Mouse (Mus musculus) forebrain, postnatal 0 days (tissue): ENCODE data around the gene Gm14412. TPM values are rescaled to one million over a fixed set of nuclear protein-coding genes. Genes with fewer than 3 reads are reported as not detected.
"Not testable (repeated sequence)": the region's sequence is repeated elsewhere in the genome, so short reads cannot be mapped to it uniquely, and the experiment has no call there.

ENCODE experiments used
- ATAC-seq: fragments of 200-750 bp; cut with Nextera tagmentation; 2 replicates; pipeline ENCODE4 v1.8.0; 2017; ENCODE audit warnings: mild to moderate bottlenecking, moderate library complexity
- DNase-seq: peaks from one replicate; pipeline ENCODE4 v3.0.0-alpha.2; 2015
- H3K27ac ChIP-seq: fragments of 300-500 bp; sonication (generic); 2 replicates; pipeline ENCODE4 v1.5.1; 2014; ENCODE audit warnings: low read depth, mild to moderate bottlenecking, antibody characterized with exemption, low read length, moderate library complexity, mixed read lengths
- H3K27me3 ChIP-seq: fragments of 300-500 bp; sonication (generic); 2 replicates; pipeline ENCODE4 v1.6.1; 2014; ENCODE audit warnings: mild to moderate bottlenecking, low read length, mixed read lengths; ENCODE audit not compliant: insufficient read depth
- H3K36me3 ChIP-seq: fragments of 300-500 bp; sonication (generic); 2 replicates; pipeline ENCODE4 v1.6.1; 2014; ENCODE audit warnings: mild to moderate bottlenecking, moderate library complexity; ENCODE audit not compliant: insufficient read depth
- H3K4me1 ChIP-seq: fragments of 300-500 bp; sonication (generic); 2 replicates; pipeline ENCODE4 v1.6.1; 2014; ENCODE audit warnings: antibody characterized with exemption; ENCODE audit not compliant: insufficient read depth
- H3K4me2 ChIP-seq: fragments of 300-500 bp; sonication (generic); 2 replicates; pipeline ENCODE4 v1.6.1; 2014; ENCODE audit warnings: low read depth, mild to moderate bottlenecking, moderate library complexity
- H3K4me3 ChIP-seq: fragments of 300-500 bp; sonication (generic); 2 replicates; pipeline ENCODE4 v1.5.1; 2014; ENCODE audit warnings: low read depth, low read length, mixed read lengths
- H3K9ac ChIP-seq: fragments of 300-500 bp; sonication (generic); 2 replicates; pipeline ENCODE4 v1.6.1; 2014; ENCODE audit warnings: mild to moderate bottlenecking
- H3K9me3 ChIP-seq: fragments of 300-500 bp; sonication (generic); 2 replicates; pipeline ENCODE4 v1.6.1; 2016; ENCODE audit warnings: low read length
- CTCF ChIP-seq: sonication (generic); IDR thresholded peaks from 2 replicates; pipeline ENCODE4 v1.5.1; 2016; ENCODE audit warnings: antibody characterized with exemption, control low read depth, low read depth
- WGBS: fragments of 180-500 bp; shearing (Covaris S2); extraction: QIAGEN DNeasy Blood & Tissue Kit; methylation state at CpG from one replicate; pipeline ENCODE4 v1.1.7; 2014; 5-methylcytosine and 5-hydroxymethylcytosine counted together
- polyA plus RNA-seq: library from polyadenylated mRNA; unstranded; fragments of >200 nt; fragmentation: Nextera tagmentation; extraction: Ambion mirVana; gene quantifications from 2 replicates; pipeline ENCODE4 v1.2.1, GENCODE M21; 2015
- total RNA-seq: library from RNA; depleted of rRNA; stranded (reverse); fragments of >200 nt; gene quantifications from 2 replicates; pipeline ENCODE4 v1.2.3, GENCODE M21; 2014; rRNA removed

Gene Gm14412
- total RNA-seq: 0.62 and 1.6 TPM in 2 replicates
- polyA plus RNA-seq: 0.10 and 0.11 TPM in 2 replicates

GRCm38 (mm10) chr2:177324257-177324733, at the start of gene Gm14412:
TSS of gene Gm14412 (minus strand) at chr2:177324307.
- ATAC-seq, H3K36me3 ChIP-seq, H3K4me2 ChIP-seq, H3K27ac ChIP-seq, H3K4me3 ChIP-seq, H3K9ac ChIP-seq, H3K9me3 ChIP-seq, H3K4me1 ChIP-seq, H3K27me3 ChIP-seq, DNase-seq: not testable (repeated sequence)
- 87% methylated on average over 2 of the region's 2 CpGs for whole genome bisulfite sequencing

- not testable (repeated sequence) for H3K36me3 ChIP-seq, H3K27me3 ChIP-seq, DNase-seq, H3K4me3 ChIP-seq, H3K4me2 ChIP-seq, H3K4me1 ChIP-seq, H3K9me3 ChIP-seq, ATAC-seq, H3K9ac ChIP-seq, H3K27ac ChIP-seq
- 88% methylated on average over 4 of the region's 4 CpGs for WGBS
Observed at GRCm38 (mm10) chr2:177329661-177330292, 5.7 kb upstream of the Gm14412 start.

- not testable (repeated sequence) for H3K27me3 ChIP-seq, H3K4me1 ChIP-seq, ATAC-seq, H3K9ac ChIP-seq, H3K36me3 ChIP-seq, DNase-seq, H3K4me3 ChIP-seq, H3K9me3 ChIP-seq, H3K4me2 ChIP-seq, H3K27ac ChIP-seq
Observed at GRCm38 (mm10) chr2:177321361-177321760, 2.7 kb downstream of the Gm14412 start.

- not testable (repeated sequence) for H3K9me3 ChIP-seq, ATAC-seq, H3K4me2 ChIP-seq, DNase-seq, H3K27ac ChIP-seq, H3K36me3 ChIP-seq, H3K4me1 ChIP-seq, H3K4me3 ChIP-seq, H3K27me3 ChIP-seq, H3K9ac ChIP-seq
- WGBS: 54% methylated on average over 2 of the region's 2 CpGs
Observed at GRCm38 (mm10) chr2:177320786-177321320, 3.3 kb downstream of the Gm14412 start.

- H3K36me3 ChIP-seq: no peaks in the 10 kb centered on the region
- no peak overlapping the region for H3K4me2 ChIP-seq
- TF ChIP-seq CTCF: no peak
- ATAC-seq: no peak
- DNase-seq: no peak
- H3K4me3 ChIP-seq: no peak overlapping the region
- 78% methylated on average over 1 of the region's 1 CpGs for WGBS
- H3K27ac ChIP-seq: no peak overlapping the region
- no peak overlapping the region for H3K9ac ChIP-seq
- H3K4me1 ChIP-seq: no peaks in the 10 kb centered on the region
- no peaks in the 10 kb centered on the region for H3K27me3 ChIP-seq
- 0 out of 2 replicates have a peak, but pooled peaks cover 4% of the 10 kb centered on the region for H3K9me3 ChIP-seq
Observed at GRCm38 (mm10) chr2:177318996-177319395, 5.1 kb downstream of the Gm14412 start.

- not testable (repeated sequence) for H3K27me3 ChIP-seq, ATAC-seq, H3K9me3 ChIP-seq, H3K4me1 ChIP-seq, H3K4me3 ChIP-seq, DNase-seq, H3K9ac ChIP-seq, H3K4me2 ChIP-seq, H3K27ac ChIP-seq, H3K36me3 ChIP-seq
- WGBS: 89% methylated on average over 4 of the region's 4 CpGs
Observed at GRCm38 (mm10) chr2:177309627-177310026, 14.5 kb downstream of the Gm14412 start.

GRCm38 (mm10) chr2:177304980-177305379, 19.1 kb downstream of the Gm14412 start:
- not testable (repeated sequence) for H3K4me3 ChIP-seq, H3K9me3 ChIP-seq, H3K36me3 ChIP-seq, DNase-seq, H3K4me1 ChIP-seq, H3K4me2 ChIP-seq, H3K9ac ChIP-seq, ATAC-seq, H3K27me3 ChIP-seq, H3K27ac ChIP-seq
- no CpG with 5 or more reads among the region's 2 CpGs for WGBS

GRCm38 (mm10) chr2:177283701-177284100, 40.4 kb downstream of the Gm14412 start:
- H3K9me3 ChIP-seq, H3K27ac ChIP-seq, DNase-seq, H3K9ac ChIP-seq, H3K4me3 ChIP-seq, H3K36me3 ChIP-seq, H3K4me1 ChIP-seq, ATAC-seq, H3K4me2 ChIP-seq, H3K27me3 ChIP-seq: not testable (repeated sequence)
- WGBS: 42% methylated on average over 3 of the region's 3 CpGs

- WGBS: 50% methylated on average over 1 of the region's 2 CpGs
- H3K4me1 ChIP-seq, H3K4me2 ChIP-seq, H3K27me3 ChIP-seq, H3K27ac ChIP-seq, H3K9me3 ChIP-seq, DNase-seq, H3K4me3 ChIP-seq, H3K36me3 ChIP-seq, ATAC-seq, H3K9ac ChIP-seq: not testable (repeated sequence)
Observed at GRCm38 (mm10) chr2:177277754-177278153, 46.4 kb downstream of the Gm14412 start.

GRCm38 (mm10) chr2:177272237-177272636, 51.9 kb downstream of the Gm14412 start:
- 83% methylated on average over 2 of the region's 2 CpGs for WGBS
- not testable (repeated sequence) for H3K27ac ChIP-seq, ATAC-seq, H3K4me1 ChIP-seq, H3K4me2 ChIP-seq, H3K27me3 ChIP-seq, H3K9me3 ChIP-seq, H3K9ac ChIP-seq, DNase-seq, H3K36me3 ChIP-seq, H3K4me3 ChIP-seq
